Mouse (Mus musculus) myocyte (in vitro differentiated cells): ENCODE measurements around the gene Pde4a.

Experiments used
- MAX ChIP-seq: IDR thresholded peaks from one replicate; pipeline ENCODE4 v1.6.1; 2011; ENCODE audit warnings: low read depth, mild to moderate bottlenecking, control low read depth
- MYOG ChIP-seq, 3 experiments: IDR thresholded peaks; one replicate each; pipeline ENCODE4 v1.6.1; 2011; ENCODE audit warnings: control low read depth in 2 of 3, low read depth in 2 of 3, mild to moderate bottlenecking in 2 of 3; ENCODE audit not compliant: insufficient read length in 2 of 3, control insufficient read depth in 1 of 3, insufficient read depth in 1 of 3
- POLR2A ChIP-seq: IDR thresholded peaks from one replicate; pipeline ENCODE4 v1.6.1; 2011; ENCODE audit warnings: low read depth, mild to moderate bottlenecking, control low read depth, moderate library complexity; ENCODE audit not compliant: insufficient read length
- POLR2AphosphoS2 ChIP-seq: IDR thresholded peaks from one replicate; pipeline ENCODE4 v1.6.1; 2011; ENCODE audit warnings: low read depth, control low read depth; ENCODE audit not compliant: insufficient read length

GRCm38 (mm10) chr9:21148427-21148826 lies 17.1 kb upstream of the Pde4a start:
- TF ChIP-seq POLR2A, result no peak
- no peak for TF ChIP-seq MYOG (IDR thresholded peaks at IDR 0.05; ENCODE audit: control insufficient read depth in 1 of 3, insufficient read depth in 1 of 3, insufficient read length in 2 of 3, low read depth in 2 of 3)
- TF ChIP-seq POLR2AphosphoS2, result no peak
- no peak for TF ChIP-seq MAX
